Mouse (Mus musculus): ENCODE results near the gene Rnf182.

DNA sequence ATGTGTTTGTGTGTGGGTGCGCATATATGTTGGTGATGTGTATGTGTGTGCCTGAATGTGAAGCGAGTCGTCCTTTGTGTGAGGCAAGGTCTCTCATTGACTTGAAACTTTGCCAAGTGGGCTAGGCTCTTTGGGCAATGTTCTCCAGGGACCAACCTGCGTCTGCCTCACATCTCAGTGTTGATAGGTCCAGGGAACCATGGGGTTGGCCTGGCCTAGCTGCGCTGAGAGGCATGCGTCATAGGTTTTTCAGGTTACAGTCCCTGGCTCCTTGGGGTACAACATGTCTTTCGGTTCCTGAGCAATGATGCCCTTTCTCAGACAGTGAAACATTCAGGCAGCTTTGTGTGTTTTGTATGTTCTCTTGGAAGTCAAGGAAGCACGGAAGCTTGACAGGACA is 49.3 kb upstream of the Rnf182 start:
- TF ChIP-seq CTCF (IDR thresholded peaks at IDR 0.05; ENCODE audit: low read depth): no peak
- no peak for TF ChIP-seq EP300 (IDR thresholded peaks at IDR 0.05; ENCODE audit: low read depth)

Data from liver, postnatal 0 days (tissue).